Mouse (Mus musculus): ENCODE measurements around the gene Spata1. TPM values are rescaled to one million over a fixed set of nuclear protein-coding genes. Genes with fewer than 3 reads are reported as not detected.

The Spata1 gene
- polyA plus RNA-seq, 1 experiment from 2014 or later, result 5.8 TPM

GRCm38 (mm10) chr3:146413016-146413415 is 86.5 kb downstream of the Spata1 start:
- no peak overlapping the region for H3K4me3 ChIP-seq
- no peaks in the 10 kb centered on the region for H3K9me3 ChIP-seq (replicated peaks)
- no peak for DNase-seq (ENCODE audit: low spot score)
- H3K27ac ChIP-seq (replicated peaks), result no peak overlapping the region
- H3K36me3 ChIP-seq, result peaks cover 21% of the 10 kb centered on the region
- peaks cover 5% of the 10 kb centered on the region; the same call in 1 of the 2 replicates for H3K4me1 ChIP-seq
- 95% methylated on average over 13 of the region's 13 CpGs for WGBS
- H3K27me3 ChIP-seq (ENCODE audit: low read depth, poor library complexity, severe bottlenecking), result no peaks in the 10 kb centered on the region

- no peak for DNase-seq (ENCODE audit: low spot score)
- Histone ChIP-seq H3K9me3 (replicated peaks) (no peaks in the 10 kb centered on the region), H3K4me3 (no peak overlapping the region), H3K36me3 (peaks cover 15% of the 10 kb centered on the region), H3K4me1 (peaks cover 7% of the 10 kb centered on the region), H3K27me3 (ENCODE audit: low read depth, poor library complexity, severe bottlenecking) (no peaks in the 10 kb centered on the region), H3K27ac (replicated peaks) (no peak overlapping the region)
- 96% methylated on average over 7 of the region's 7 CpGs for WGBS
Observed at GRCm38 (mm10) chr3:146412480-146412879, 87.1 kb downstream of the Spata1 start.

- 93% methylated on average over 2 of the region's 2 CpGs for WGBS
Observed at GRCm38 (mm10) chr3:146412008-146412407, 87.5 kb downstream of the Spata1 start.

GRCm38 (mm10) chr3:146410114-146410513 is 89.4 kb downstream of the Spata1 start:
- no peak overlapping the region for H3K27ac ChIP-seq (replicated peaks)
- no peak for DNase-seq (ENCODE audit: low spot score)
- H3K27me3 ChIP-seq (ENCODE audit: low read depth, poor library complexity, severe bottlenecking), result no peaks in the 10 kb centered on the region
- peaks cover 31% of the 10 kb centered on the region for H3K4me1 ChIP-seq
- H3K36me3 ChIP-seq, result peaks cover 3% of the 10 kb centered on the region; the same call in 1 of the 2 replicates
- H3K9me3 ChIP-seq (replicated peaks), result no peaks in the 10 kb centered on the region
- 89% methylated on average over 7 of the region's 7 CpGs for WGBS
- no peak overlapping the region for H3K4me3 ChIP-seq

More at GRCm38 (mm10) chr3:146412008-146412407, 87.5 kb downstream of the Spata1 start:
- Histone ChIP-seq H3K27me3 (ENCODE audit: low read depth, poor library complexity, severe bottlenecking) (no peaks in the 10 kb centered on the region), H3K9me3 (replicated peaks) (no peaks in the 10 kb centered on the region), H3K27ac (replicated peaks) (no peak overlapping the region; the same call in 1 of the 2 replicates), H3K36me3 (peaks cover 11% of the 10 kb centered on the region), H3K4me3 (no peak overlapping the region), H3K4me1 (peaks cover 12% of the 10 kb centered on the region)
- DNase-seq (ENCODE audit: low spot score), result no peak

Other genes with a start within 250 kb of the Spata1 start
- 28.4 and 30.3 TPM in 2 replicates for gene Ssx2ip, start 95.1 kb downstream of the Spata1 start, polyA plus RNA-seq (2016; fragmentation: Nextera tagmentation; extraction: Ambion mirVana)
- 5.7 and 6.6 TPM in 2 replicates for gene Ctbs, start 50.0 kb downstream of the Spata1 start, polyA plus RNA-seq (2016; fragmentation: Nextera tagmentation; extraction: Ambion mirVana)
- 1,116 and 1,275 TPM in 2 replicates for gene Gng5, start 54 bp upstream of the Spata1 start, polyA plus RNA-seq (2016; fragmentation: Nextera tagmentation; extraction: Ambion mirVana)
- 66.4 and 72.7 TPM in 2 replicates for gene Rpf1, start 21.7 kb upstream of the Spata1 start, polyA plus RNA-seq (2016; fragmentation: Nextera tagmentation; extraction: Ambion mirVana)
- gene Uox, start 70.7 kb upstream of the Spata1 start, polyA plus RNA-seq (2016; fragmentation: Nextera tagmentation; extraction: Ambion mirVana), result not detected in 2 replicates
- gene Dnase2b, start 115.8 kb upstream of the Spata1 start, polyA plus RNA-seq (2016; fragmentation: Nextera tagmentation; extraction: Ambion mirVana), result not detected in 2 replicates
- not detected in 2 replicates for gene 4930503B20Rik, start 151.6 kb upstream of the Spata1 start, polyA plus RNA-seq (2016; fragmentation: Nextera tagmentation; extraction: Ambion mirVana)
- 0.72 and 1.5 TPM in 2 replicates for gene Samd13, start 185.8 kb upstream of the Spata1 start, polyA plus RNA-seq (2016; fragmentation: Nextera tagmentation; extraction: Ambion mirVana)